Mouse (Mus musculus): ENCODE measurements around the gene Cd6.

DNA sequence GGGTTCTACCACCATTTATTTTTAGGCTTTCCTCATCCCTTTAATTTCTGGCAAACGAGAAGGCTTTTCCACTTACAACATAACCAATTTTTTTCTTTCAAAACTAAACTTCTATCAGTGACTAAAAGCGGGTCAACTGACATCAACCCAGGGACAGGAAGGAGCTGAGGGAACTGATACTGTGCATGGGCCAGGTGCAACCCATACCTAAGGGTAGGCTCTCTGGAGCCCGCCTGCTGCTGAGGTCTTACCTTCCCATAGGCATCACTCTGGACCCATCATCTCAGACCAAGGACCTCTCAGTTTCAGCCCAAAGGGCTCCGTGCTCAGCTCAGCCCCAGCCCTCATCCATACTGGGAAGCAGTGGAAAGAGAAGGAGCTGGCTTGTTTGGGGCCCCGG lies 1.5 kb downstream of the Cd6 start:
- TF ChIP-seq CTCF (IDR thresholded peaks at IDR 0.05 in 2 of 3, conservative IDR thresholded peaks at IDR 0.05 in 1 of 3; ENCODE audit: control insufficient read depth in 1 of 3, insufficient read depth in 1 of 3, low read depth in 2 of 3, low read length in 3 of 3, poor library complexity in 1 of 3, severe bottlenecking in 1 of 3) = no peak
- TF ChIP-seq MXI1 (IDR thresholded peaks at IDR 0.05; ENCODE audit: low read depth, low read length) = no peak
- no peak for TF ChIP-seq GATA1 (IDR thresholded peaks at IDR 0.05; ENCODE audit: low read depth, low read length)
- TF ChIP-seq MAX (IDR thresholded peaks at IDR 0.05; ENCODE audit: low read length) = no peak
- no peak for TF ChIP-seq MEF2A (IDR thresholded peaks at IDR 0.05; ENCODE audit: extremely low read depth, insufficient replicate concordance, low read depth, low read length, poor library complexity, severe bottlenecking)
- TF ChIP-seq BHLHE40 (IDR thresholded peaks at IDR 0.05; ENCODE audit: borderline replicate concordance, low read depth, low read length) = no peak
- no peak for TF ChIP-seq GABPA (IDR thresholded peaks at IDR 0.05; ENCODE audit: low read depth, low read length)
- TF ChIP-seq POLR2A (IDR thresholded peaks at IDR 0.05; ENCODE audit: control insufficient read depth in 1 of 2, insufficient read depth in 1 of 2, low read depth in 1 of 2, low read length in 2 of 2, poor library complexity in 1 of 2) = no peak
- TF ChIP-seq ELF1 (IDR thresholded peaks at IDR 0.05; ENCODE audit: low read depth, low read length) = no peak
- no peak for TF ChIP-seq ZNF384 (IDR thresholded peaks at IDR 0.05; ENCODE audit: low read depth, low read length)
